Mouse (Mus musculus) neural tube, embryonic 15.5 days (tissue): Measurements from ENCODE around the gene Trex1. TPM values are rescaled to one million over a fixed set of nuclear protein-coding genes. Genes with fewer than 3 reads are reported as not detected.
A peak's percentile ranks its signal among the peaks of the same experiment; 100 is the strongest.

Experiments used
- ATAC-seq: fragments of 200-750 bp; cut with Nextera tagmentation; 2 replicates; pipeline ENCODE4 v1.8.0; 2017; ENCODE audit warnings: mild to moderate bottlenecking, moderate TSS enrichment, moderate library complexity; ENCODE audit not compliant: low FRiP score
- H3K27ac ChIP-seq: fragments of 300-500 bp; sonication (generic); replicated peaks from 2 replicates; pipeline ENCODE4 v1.5.1; 2015; ENCODE audit warnings: mild to moderate bottlenecking, inconsistent platforms
- H3K27me3 ChIP-seq: fragments of 300-500 bp; sonication (generic); replicated peaks from 2 replicates; pipeline ENCODE4 v1.6.1; 2015; ENCODE audit warnings: inconsistent platforms
- H3K36me3 ChIP-seq: fragments of 300-500 bp; sonication (generic); 2 replicates; pipeline ENCODE4 v1.6.1; 2015; ENCODE audit warnings: inconsistent platforms
- H3K4me1 ChIP-seq: fragments of 300-500 bp; sonication (generic); 2 replicates; pipeline ENCODE4 v1.6.1; 2015; ENCODE audit warnings: inconsistent platforms
- H3K4me2 ChIP-seq: fragments of 300-500 bp; sonication (generic); 2 replicates; pipeline ENCODE4 v1.6.1; 2015; ENCODE audit warnings: inconsistent platforms, mild to moderate bottlenecking, moderate library complexity
- H3K4me3 ChIP-seq: fragments of 300-500 bp; sonication (generic); replicated peaks from 2 replicates; pipeline ENCODE4 v1.5.1; 2015; ENCODE audit warnings: mild to moderate bottlenecking, inconsistent platforms
- H3K9ac ChIP-seq: fragments of 300-500 bp; sonication (generic); replicated peaks from 2 replicates; pipeline ENCODE4 v1.6.1; 2015; ENCODE audit warnings: mild to moderate bottlenecking, inconsistent platforms
- H3K9me3 ChIP-seq: fragments of 300-500 bp; sonication (generic); replicated peaks from 2 replicates; pipeline ENCODE4 v1.6.1; 2016; ENCODE audit warnings: inconsistent platforms
- WGBS: fragments of 180-500 bp; shearing (Covaris S2); methylation state at CpG from one replicate; pipeline ENCODE4 v1.1.7; 2015; ENCODE audit warnings: mixed read lengths; 5-methylcytosine and 5-hydroxymethylcytosine counted together
- polyA plus RNA-seq: library from polyadenylated mRNA; unstranded; fragments of >200 nt; fragmentation: Nextera tagmentation; extraction: Ambion mirVana; gene quantifications from 2 replicates; pipeline ENCODE4 v1.2.1, GENCODE M21; 2015

The Trex1 gene
- polyA plus RNA-seq, 1 experiment from 2014 or later = 13.9 TPM

DNA sequence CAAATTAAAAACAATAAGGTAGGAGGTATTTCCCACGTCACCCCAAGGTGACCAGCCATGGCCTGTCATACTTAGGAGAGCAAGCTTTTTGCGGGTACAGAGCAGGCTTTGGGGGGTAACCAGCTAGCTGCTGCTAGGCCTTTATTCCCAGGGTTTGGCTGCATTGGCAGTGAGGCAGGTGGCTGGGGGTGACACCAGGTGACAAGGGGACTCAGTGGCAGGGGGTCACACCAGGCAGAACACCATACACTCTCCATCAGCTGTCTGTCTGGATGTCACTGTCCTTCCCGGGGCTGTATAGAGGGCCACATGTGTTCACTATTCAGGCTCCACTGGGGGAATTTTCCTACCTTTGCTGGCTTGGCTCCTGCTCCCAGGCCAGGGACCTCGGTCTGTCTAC, 2.6 kb downstream of the Trex1 start:
- Histone ChIP-seq H3K4me3 (no peak overlapping the region), H3K9me3 (no peaks in the 10 kb centered on the region), H3K4me2 (no peak overlapping the region), H3K27ac (no peak overlapping the region), H3K4me1 (peaks cover 33% of the 10 kb centered on the region), H3K36me3 (peaks cover 33% of the 10 kb centered on the region), H3K27me3 (no peaks in the 10 kb centered on the region), H3K9ac (no peak overlapping the region)
- 88% methylated on average over 4 of the region's 4 CpGs for WGBS
- no peak for ATAC-seq

DNA sequence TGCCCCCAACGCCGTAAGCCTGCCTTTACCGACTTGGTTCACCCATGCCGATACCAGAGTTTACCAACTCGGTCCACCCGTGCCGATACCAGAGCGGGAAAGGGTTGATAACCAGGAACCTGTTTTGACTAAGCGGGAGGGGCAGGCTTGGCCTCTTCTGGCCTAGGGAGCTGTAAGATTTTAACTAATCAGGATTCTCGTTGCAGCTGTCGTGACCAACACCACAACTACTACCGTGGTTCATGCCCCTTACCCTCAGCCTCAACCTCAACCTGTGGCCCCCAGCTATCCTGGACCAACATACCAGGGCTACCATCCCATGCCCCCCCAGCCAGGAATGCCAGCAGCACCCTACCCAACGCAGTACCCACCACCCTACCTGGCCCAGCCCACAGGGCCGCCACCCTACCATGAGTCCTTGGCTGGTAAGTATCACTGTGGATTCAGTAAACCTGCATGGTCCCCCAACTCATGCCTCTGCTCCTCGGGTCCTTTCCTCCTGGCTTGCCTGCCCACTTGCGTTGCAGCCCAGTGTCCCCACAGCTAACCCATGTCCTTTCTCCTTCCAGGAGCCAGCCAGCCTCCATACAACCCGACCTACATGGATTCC, 3.3 kb downstream of the Trex1 start:
- Histone ChIP-seq H3K9ac (no peak overlapping the region), H3K4me1 (peaks cover 33% of the 10 kb centered on the region), H3K36me3 (peaks cover 33% of the 10 kb centered on the region), H3K4me3 (no peak overlapping the region), H3K4me2 (no peak overlapping the region), H3K27ac (no peak overlapping the region), H3K9me3 (no peaks in the 10 kb centered on the region), H3K27me3 (no peaks in the 10 kb centered on the region)
- no peak for ATAC-seq
- 93% methylated on average over 17 of the region's 17 CpGs for WGBS

DNA sequence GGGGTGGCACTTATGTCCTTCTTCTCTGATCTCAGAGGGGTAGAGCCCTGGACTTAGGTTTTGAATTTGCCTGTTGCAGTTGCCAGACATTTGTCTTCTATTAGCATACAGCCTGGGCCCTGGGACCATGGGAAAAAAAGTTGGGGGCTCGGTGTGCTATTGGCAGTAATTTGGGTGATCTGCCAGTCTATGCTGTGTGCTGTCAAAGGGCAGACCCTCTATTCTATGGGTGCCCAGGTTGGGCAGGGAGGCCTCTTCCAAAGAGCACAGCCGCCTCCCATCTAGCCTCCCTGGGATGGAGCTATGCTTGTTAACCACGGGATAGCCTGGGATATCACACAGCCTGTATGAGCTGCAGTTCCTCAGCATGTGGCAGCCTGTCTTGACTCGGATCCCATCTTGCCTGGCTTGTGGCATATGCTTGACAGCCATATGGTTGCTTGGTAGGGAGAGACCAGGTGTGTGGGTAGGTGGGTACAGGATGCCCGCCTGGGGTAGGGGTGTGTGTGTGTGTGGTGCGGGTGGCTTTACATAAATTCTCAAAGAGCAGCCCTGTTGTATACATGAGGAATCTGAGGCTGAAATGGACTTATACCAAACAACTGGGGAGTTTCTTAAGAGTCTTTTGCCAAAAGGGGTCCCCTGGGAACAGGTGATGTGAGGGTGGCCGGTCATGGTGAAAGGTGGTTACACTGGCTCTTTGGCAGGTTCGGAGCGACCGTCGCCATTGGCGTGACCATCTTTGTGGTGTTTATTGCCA, 4.1 kb downstream of the Trex1 start:
- H3K27ac ChIP-seq = peak overlapping the region; percentile 74
- no peaks in the 10 kb centered on the region for H3K9me3 ChIP-seq
- no peaks in the 10 kb centered on the region for H3K27me3 ChIP-seq
- WGBS = 90% methylated on average over 12 of the region's 12 CpGs
- peaks cover 27% of the 10 kb centered on the region for H3K36me3 ChIP-seq
- H3K4me2 ChIP-seq = peak overlapping the region; percentile 55
- H3K4me3 ChIP-seq = peak overlapping the region; percentile 38
- ATAC-seq = no peak
- peak overlapping the region; percentile 47 for H3K9ac ChIP-seq
- H3K4me1 ChIP-seq = peaks cover 33% of the 10 kb centered on the region

DNA sequence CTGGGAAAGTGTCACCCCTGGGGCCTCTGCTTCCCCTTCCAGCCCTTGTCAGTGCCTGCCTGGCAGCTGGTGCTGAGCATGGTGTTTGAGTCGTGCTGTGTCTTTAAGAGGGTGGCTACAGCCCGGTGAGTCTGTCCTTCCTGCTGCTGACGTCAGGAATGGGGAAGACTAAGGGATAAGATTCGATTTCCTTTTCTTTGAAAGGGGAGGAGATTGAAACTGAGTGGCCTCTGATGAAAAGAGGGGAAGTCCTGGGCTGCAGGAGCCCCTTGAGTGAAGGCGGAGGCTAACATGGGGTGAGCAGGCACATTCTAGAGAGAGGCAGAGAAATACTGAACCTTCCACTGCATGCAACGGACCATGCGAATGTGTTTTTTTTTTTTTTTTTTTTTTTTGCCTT, 4.8 kb downstream of the Trex1 start:
- Histone ChIP-seq H3K9me3 (no peaks in the 10 kb centered on the region), H3K4me1 (peaks cover 31% of the 10 kb centered on the region), H3K4me3 (peak overlapping the region; percentile 38), H3K36me3 (peaks cover 24% of the 10 kb centered on the region), H3K27me3 (no peaks in the 10 kb centered on the region), H3K9ac (peak overlapping the region; percentile 47), H3K4me2 (peak overlapping the region; percentile 55), H3K27ac (peak overlapping the region; percentile 74)
- ATAC-seq = peak; percentile 82
- WGBS = 14% methylated on average over 7 of the region's 7 CpGs

DNA sequence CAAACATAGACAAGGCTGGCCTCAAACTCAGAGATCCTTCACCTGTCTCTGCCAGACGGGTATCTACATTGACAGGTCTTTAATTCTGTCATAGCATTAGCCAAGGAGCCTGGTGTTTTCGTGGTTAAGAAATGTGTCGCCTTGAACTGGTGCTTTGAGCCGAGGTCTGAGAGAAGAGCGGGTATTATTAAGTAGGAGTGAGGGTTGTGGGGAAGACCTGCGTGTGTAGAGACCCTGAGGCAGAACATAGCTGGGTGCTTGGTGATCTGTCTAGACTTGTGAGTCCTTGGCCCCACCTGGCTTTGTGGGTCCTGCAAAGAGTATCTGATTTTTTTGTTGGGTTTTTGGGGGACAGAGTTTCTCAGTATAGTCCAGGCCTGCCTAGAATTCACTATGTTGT, 5.7 kb downstream of the Trex1 start:
- Histone ChIP-seq H3K36me3 (peaks cover 24% of the 10 kb centered on the region), H3K9me3 (no peaks in the 10 kb centered on the region), H3K4me1 (peaks cover 23% of the 10 kb centered on the region), H3K27me3 (no peaks in the 10 kb centered on the region), H3K27ac (no peak overlapping the region), H3K4me2 (no peak overlapping the region), H3K9ac (no peak overlapping the region), H3K4me3 (no peak overlapping the region)
- ATAC-seq = no peak
- WGBS = 82% methylated on average over 6 of the region's 6 CpGs

DNA sequence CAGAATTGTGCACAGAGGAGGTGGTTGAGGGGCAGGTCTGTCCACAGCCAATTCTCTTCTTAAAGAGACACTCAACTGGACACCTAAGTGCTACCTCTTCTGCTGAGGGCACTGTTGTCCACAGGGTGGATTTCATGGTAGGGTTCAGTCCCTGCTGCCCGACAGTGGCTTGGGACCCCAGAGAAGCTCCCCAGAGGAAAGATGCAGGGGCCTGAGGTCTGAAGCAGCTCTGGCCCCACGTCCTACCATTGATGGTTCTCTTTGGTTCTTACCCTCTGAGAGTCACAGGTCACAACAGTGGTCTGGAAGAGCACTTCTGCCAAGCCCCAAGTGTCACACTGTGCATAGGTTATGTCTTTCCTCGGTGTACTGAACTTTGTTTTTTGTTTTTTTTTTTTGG, 6.2 kb downstream of the Trex1 start:
- peaks cover 19% of the 10 kb centered on the region for H3K4me1 ChIP-seq
- peaks cover 22% of the 10 kb centered on the region for H3K36me3 ChIP-seq
- H3K4me3 ChIP-seq = no peak overlapping the region
- 90% methylated on average over 3 of the region's 3 CpGs for whole genome bisulfite sequencing
- no peak overlapping the region for H3K4me2 ChIP-seq
- no peak overlapping the region for H3K9ac ChIP-seq
- no peaks in the 10 kb centered on the region for H3K27me3 ChIP-seq
- H3K27ac ChIP-seq = no peak overlapping the region
- ATAC-seq = no peak
- H3K9me3 ChIP-seq = no peaks in the 10 kb centered on the region

- Histone ChIP-seq H3K4me1 (peaks cover 15% of the 10 kb centered on the region), H3K4me2 (no peak overlapping the region), H3K9me3 (no peaks in the 10 kb centered on the region), H3K9ac (no peak overlapping the region), H3K27me3 (no peaks in the 10 kb centered on the region), H3K36me3 (peaks cover 15% of the 10 kb centered on the region), H3K4me3 (no peak overlapping the region), H3K27ac (no peak overlapping the region)
- 92% methylated on average over 9 of the region's 9 CpGs for WGBS
- ATAC-seq = no peak
Measured at GRCm38 (mm10) chr9:109052490-109053260, 6.9 kb downstream of the Trex1 start.

DNA sequence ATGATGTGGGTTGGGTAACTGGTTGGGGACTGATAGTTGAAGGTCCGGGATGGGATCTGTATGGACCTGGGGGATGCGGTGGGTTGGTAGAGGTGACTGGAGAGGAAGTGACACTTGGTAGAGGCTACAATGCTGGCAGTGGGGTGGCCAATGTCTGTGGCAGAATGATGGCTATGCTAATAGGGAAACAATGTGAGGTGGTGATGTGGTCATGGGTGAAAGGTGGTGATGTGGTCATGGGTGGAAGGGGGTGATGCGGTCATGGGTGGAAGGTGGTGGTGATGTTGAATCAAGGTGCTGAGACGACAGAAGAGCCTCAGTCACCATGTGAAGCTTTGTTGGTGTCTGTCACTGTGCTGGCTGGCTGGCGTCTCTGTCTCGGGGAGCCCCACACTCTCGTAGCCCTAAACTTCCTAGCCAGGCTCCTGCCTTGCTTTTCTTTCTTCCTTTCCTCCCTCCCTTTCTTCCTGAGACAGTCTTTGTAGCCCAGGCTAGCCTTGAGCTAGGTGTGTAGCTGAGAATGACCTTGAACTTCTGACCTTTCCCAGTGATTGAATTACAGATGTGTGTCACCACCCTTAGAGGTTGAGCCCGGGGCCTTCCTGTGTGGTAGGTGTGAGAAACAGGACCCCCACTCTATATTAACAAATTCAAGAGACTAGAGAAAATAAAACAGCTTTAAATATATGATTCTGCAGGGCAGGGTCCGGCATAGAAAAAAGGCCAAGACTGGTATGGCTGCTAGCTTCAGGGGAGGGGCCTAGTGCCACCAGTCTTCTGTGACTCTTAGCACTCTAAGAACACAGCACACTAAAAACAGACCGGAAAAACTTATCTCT, 7.7 kb downstream of the Trex1 start:
- H3K4me3 ChIP-seq = no peak overlapping the region
- H3K9me3 ChIP-seq = no peaks in the 10 kb centered on the region
- ATAC-seq = no peak
- peaks cover 7% of the 10 kb centered on the region for H3K36me3 ChIP-seq
- peaks cover 15% of the 10 kb centered on the region for H3K4me1 ChIP-seq
- no peak overlapping the region for H3K9ac ChIP-seq
- H3K4me2 ChIP-seq = no peak overlapping the region
- H3K27me3 ChIP-seq = no peaks in the 10 kb centered on the region
- 90% methylated on average over 10 of the region's 10 CpGs for WGBS
- no peak overlapping the region for H3K27ac ChIP-seq

DNA sequence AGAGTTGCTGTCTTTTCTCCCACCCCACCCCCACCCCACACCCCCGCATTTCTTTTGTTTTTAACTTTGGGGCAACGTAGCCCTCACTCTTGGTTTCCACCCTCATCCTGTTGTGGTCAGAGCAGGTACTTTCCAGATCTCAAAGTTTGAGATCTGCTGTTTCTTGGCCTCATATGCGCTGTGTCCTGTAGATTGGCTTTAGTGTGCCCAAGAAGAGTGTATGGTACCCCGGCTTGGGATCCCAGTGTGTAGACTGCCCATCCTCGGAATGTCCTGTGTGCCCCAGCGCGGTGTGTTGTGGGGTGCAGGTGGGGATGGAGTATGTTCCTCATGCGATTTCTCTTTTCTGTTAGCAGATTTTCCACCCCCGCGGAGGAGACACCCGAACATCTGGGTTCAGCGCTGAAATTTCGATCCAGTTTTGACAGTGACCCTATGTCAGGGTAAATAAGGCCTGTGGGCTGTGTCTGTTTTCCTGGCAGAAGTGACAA, 8.5 kb downstream of the Trex1 start:
- H3K4me1 ChIP-seq = peaks cover 13% of the 10 kb centered on the region
- H3K4me3 ChIP-seq = no peak overlapping the region
- no peaks in the 10 kb centered on the region for H3K27me3 ChIP-seq
- no peak overlapping the region for H3K27ac ChIP-seq
- no peaks in the 10 kb centered on the region for H3K36me3 ChIP-seq
- 93% methylated on average over 13 of the region's 13 CpGs for WGBS
- H3K9me3 ChIP-seq = no peaks in the 10 kb centered on the region
- no peak overlapping the region for H3K9ac ChIP-seq
- ATAC-seq = no peak
- no peak overlapping the region for H3K4me2 ChIP-seq

DNA sequence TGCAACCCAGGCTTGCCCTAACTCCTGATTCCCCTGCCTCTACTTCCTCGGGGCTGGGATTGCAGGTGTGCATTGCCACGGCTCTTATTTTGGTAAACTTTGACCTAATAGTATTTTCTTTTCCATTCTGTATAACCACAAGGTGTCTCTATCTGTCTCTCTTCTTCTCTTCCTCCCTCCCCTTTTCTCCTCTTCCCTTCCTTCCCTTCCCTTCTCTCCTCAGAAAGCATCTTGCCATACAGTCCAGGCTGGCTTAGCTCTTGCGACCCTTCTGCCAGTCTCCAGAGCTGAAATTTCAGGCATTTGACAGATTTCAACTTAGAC, 8.9 kb downstream of the Trex1 start:
- no peak overlapping the region for H3K4me3 ChIP-seq
- peaks cover 13% of the 10 kb centered on the region for H3K4me1 ChIP-seq
- H3K27ac ChIP-seq = no peak overlapping the region
- 79% methylated on average over 3 of the region's 3 CpGs for WGBS
- no peaks in the 10 kb centered on the region for H3K36me3 ChIP-seq
- H3K4me2 ChIP-seq = no peak overlapping the region
- ATAC-seq = no peak
- H3K9me3 ChIP-seq = no peaks in the 10 kb centered on the region
- no peak overlapping the region for H3K9ac ChIP-seq
- no peaks in the 10 kb centered on the region for H3K27me3 ChIP-seq

DNA sequence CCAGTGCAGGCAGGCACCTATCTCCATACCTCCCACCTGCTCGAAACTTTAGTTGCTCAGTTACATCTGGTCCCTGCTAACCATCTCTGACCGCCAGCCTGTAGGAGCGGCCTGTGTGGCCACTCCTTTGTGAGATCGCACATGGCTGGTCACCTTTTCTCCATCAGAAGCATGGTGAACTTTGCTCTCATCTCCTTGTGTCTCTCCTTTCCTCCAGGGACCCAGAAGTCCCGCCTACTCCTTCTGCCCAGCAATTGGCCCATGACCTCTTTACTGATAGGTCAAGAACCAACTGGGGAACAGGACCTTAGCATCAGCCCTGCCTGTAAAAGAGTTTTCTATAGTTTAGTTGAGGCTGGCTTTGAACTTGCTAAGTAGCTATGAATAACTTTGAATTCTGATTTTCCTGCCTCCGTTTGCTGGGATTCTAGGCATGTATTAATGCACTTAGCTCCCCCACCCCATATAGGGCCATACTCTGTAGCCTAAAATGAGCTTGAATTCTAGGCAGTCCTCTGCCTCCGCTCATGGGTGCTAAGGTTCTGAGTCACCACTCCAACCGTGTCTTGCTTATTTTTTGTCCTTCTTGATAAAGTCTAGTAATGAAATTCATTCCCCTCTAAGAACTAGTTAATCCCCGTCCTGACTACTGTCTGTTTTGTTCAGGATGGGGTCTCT, 9.4 kb downstream of the Trex1 start:
- H3K9me3 ChIP-seq = no peaks in the 10 kb centered on the region
- H3K9ac ChIP-seq = no peak overlapping the region
- no peak for ATAC-seq
- no peaks in the 10 kb centered on the region for H3K27me3 ChIP-seq
- H3K4me2 ChIP-seq = no peak overlapping the region
- H3K4me1 ChIP-seq = peaks cover 8% of the 10 kb centered on the region
- H3K27ac ChIP-seq = no peak overlapping the region
- H3K4me3 ChIP-seq = no peak overlapping the region
- WGBS = 85% methylated on average over 9 of the region's 9 CpGs
- no peaks in the 10 kb centered on the region for H3K36me3 ChIP-seq
